Mouse (Mus musculus): ENCODE results near the gene Fam168b. TPM values are rescaled to one million over a fixed set of nuclear protein-coding genes. Genes with fewer than 3 reads are reported as not detected.

The Fam168b gene
- polyA plus RNA-seq (2017; shearing (Covaris generic)) = 150 TPM

DNA sequence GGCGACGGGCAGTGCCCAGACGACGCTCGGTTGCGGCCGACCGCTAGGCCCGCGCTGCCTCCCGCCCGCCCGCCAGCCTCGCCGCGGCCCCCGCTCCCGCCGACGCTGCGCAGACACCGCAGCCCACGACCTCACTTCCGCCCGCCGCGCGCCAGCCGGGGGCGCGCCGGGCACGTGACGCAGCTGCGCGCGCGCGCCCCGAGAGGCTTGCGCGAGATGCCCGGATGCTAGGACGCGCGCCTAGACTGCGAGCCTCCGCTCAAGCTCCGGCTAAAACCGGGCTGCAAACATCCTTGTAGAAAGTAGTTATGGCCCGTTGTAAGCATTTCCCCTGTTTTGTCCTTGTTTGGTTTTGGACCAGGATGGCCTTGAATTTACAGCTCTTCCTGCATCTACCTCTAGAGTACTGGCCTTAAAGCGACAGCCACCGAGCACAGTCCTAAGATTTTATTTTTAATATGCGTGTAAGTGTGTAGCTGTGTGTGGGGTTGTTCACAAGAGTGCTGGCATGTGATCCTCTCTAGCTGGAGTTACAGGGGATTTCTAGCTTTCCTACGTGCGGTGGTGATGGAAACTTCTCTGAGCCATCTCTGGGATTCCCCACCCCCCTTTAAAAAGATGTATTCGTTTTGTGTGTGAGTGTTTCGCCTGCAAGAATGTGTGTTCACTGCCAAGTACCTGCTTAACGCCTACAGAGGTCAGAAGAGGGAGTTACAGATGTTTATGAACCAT lies at the start of gene Fam168b:
Gene Fam168b, minus strand, starts transcription at position 179 of the 732 bp plus-strand sequence.

GRCm38 (mm10) chr1:34849745-34850342 lies 7.0 kb upstream of the Fam168b start, which contains the start of gene Plekhb2:
Gene Plekhb2 (plus strand): TSS chr1:34849976.

Other genes starting within 250 kb of the Fam168b start
- 54.9 TPM for gene Plekhb2, start 6.9 kb upstream of the Fam168b start, polyA plus RNA-seq (2017; shearing (Covaris generic))